Mouse (Mus musculus) heart, adult 2 months (tissue): ENCODE measurements at regions not wholly inside any gene's neighbourhood (a gene's known extent, or its start where the extent isn't known, plus 50 kb on each side); places are given as distances from the start of the nearest gene placed in this dataset.

Experiments
- DNase-seq, 2 experiments: peaks; one replicate each; pipeline ENCODE4 v3.0.0; 2021
- H3K27ac ChIP-seq: fragments of 200-600 bp; 2 replicates; pipeline ENCODE4 v1.8.1; 2022
- H3K27me3 ChIP-seq: fragments of 200-500 bp; 2 replicates; pipeline ENCODE4 v1.6.1; 2012; ENCODE audit warnings: mild to moderate bottlenecking, low read length, inconsistent platforms, mixed read lengths; ENCODE audit not compliant: control insufficient read depth, insufficient read depth
- H3K36me3 ChIP-seq: fragments of 200-500 bp; 2 replicates; pipeline ENCODE4 v1.6.1; 2012; ENCODE audit warnings: low read length, inconsistent platforms; ENCODE audit not compliant: control insufficient read depth, insufficient read depth
- H3K4me1 ChIP-seq: fragments of 200-500 bp; 2 replicates; pipeline ENCODE4 v1.6.1; 2011; ENCODE audit warnings: low read length; ENCODE audit not compliant: control insufficient read depth, insufficient read depth
- H3K4me3 ChIP-seq: fragments of 200-600 bp; 2 replicates; pipeline ENCODE4 v1.8.1; 2022
- H3K79me2 ChIP-seq: fragments of 200-500 bp; replicated peaks from 2 replicates; pipeline ENCODE4 v1.6.1; 2012; ENCODE audit warnings: mild to moderate bottlenecking, inconsistent platforms, low read length, moderate library complexity, mixed read lengths; ENCODE audit not compliant: control insufficient read depth, insufficient read depth
- H3K9ac ChIP-seq: fragments of 200-500 bp; 2 replicates; pipeline ENCODE4 v1.6.1; 2012; ENCODE audit warnings: low read depth, mild to moderate bottlenecking, control low read depth, inconsistent platforms, low read length, mixed read lengths
- CTCF ChIP-seq: fragments of 200-600 bp; IDR thresholded peaks from 2 replicates; pipeline ENCODE4 v1.8.1; 2022; ENCODE audit warnings: antibody characterized with exemption, mild to moderate bottlenecking, moderate library complexity
- EP300 ChIP-seq: fragments of 200-500 bp; IDR thresholded peaks from 2 replicates; pipeline ENCODE4 v1.6.1; 2011; ENCODE audit warnings: low read depth, low read length, control low read depth; ENCODE audit not compliant: insufficient read depth
- POLR2A ChIP-seq: fragments of 200-500 bp; IDR thresholded peaks from 2 replicates; pipeline ENCODE4 v1.6.1; 2011; ENCODE audit warnings: mild to moderate bottlenecking, low read depth, low read length, control low read depth; ENCODE audit not compliant: insufficient read depth
- WGBS: fragments of 180-500 bp; shearing (Covaris S2); methylation state at CpG from one replicate; pipeline ENCODE4 v1.1.7; 2018; 5-methylcytosine and 5-hydroxymethylcytosine counted together
- intact Hi-C: fragments of 180-260 bp; cut with DNase I; formaldehyde crosslinking; loops from one replicate; pipeline ENCODE4 v1.15.1; 2025

DNA sequence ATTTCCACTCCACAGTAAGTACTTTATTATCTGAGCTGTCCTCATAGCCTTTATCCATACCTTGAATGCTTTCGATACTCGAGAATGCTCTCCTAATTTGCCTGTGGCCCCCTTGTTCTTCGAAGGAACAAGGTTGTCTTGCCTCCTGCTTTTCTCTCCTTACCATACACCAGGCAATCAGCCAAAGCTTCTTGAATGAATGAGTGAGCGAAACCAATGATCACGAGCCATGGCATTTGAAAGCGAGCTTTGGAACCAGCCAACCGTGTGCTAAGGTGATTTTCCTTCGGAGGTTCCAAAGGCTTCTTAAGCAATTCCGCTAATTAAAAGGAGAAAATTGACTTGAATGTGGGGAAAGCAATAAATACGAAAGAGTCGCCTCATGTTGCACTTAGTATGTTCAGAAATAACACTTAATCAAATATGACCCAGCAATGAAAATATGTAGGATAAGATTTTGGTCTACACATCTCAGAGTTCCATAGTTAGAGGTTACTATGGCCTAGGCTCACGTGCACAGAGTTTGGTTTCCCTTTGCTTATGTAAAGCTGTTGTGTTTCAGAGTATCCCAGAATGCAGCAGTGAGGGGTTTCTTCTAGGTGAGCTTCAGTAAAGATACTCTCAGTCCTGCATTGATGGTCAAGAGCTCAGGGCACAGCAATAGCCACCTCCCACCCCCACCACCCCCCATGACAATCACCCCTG, 160.9 kb downstream of the Sox4 start:
- Histone ChIP-seq H3K27me3 (no peaks in the 10 kb centered on the region), H3K79me2 (no peaks in the 10 kb centered on the region), H3K36me3 (no peaks in the 10 kb centered on the region), H3K27ac (no peak overlapping the region), H3K4me1 (no peaks in the 10 kb centered on the region; the same call in 1 of the 2 replicates), H3K9ac (no peak overlapping the region), H3K4me3 (no peak overlapping the region)
- 96% methylated on average over 12 of the region's 12 CpGs for WGBS
- intact Hi-C loops, result no loop called here
- no peak for DNase-seq
- TF ChIP-seq POLR2A (no peak), CTCF (no peak), EP300 (no peak)

- Histone ChIP-seq H3K27ac (no peak overlapping the region), H3K79me2 (no peaks in the 10 kb centered on the region), H3K9ac (no peak overlapping the region), H3K4me3 (no peak overlapping the region), H3K36me3 (no peaks in the 10 kb centered on the region), H3K4me1 (no peaks in the 10 kb centered on the region), H3K27me3 (no peaks in the 10 kb centered on the region)
- no peak for DNase-seq
- TF ChIP-seq CTCF (no peak), EP300 (no peak), POLR2A (no peak)
- intact Hi-C loops, result no loop called here
- WGBS, result 97% methylated on average over 4 of the region's 4 CpGs
These were observed 163.1 kb downstream of the Sox4 start for GRCm38 (mm10) chr13:28790381-28790780.

- Histone ChIP-seq H3K4me1 (no peaks in the 10 kb centered on the region), H3K4me3 (no peak overlapping the region), H3K36me3 (no peaks in the 10 kb centered on the region), H3K27ac (no peak overlapping the region), H3K27me3 (no peaks in the 10 kb centered on the region), H3K9ac (no peak overlapping the region), H3K79me2 (no peaks in the 10 kb centered on the region)
- intact Hi-C loops, result no loop called here
- no peak for TF ChIP-seq EP300
- TF ChIP-seq POLR2A, result no peak
- no peak for TF ChIP-seq CTCF
- no peak for DNase-seq
- 60% methylated on average over 3 of the region's 3 CpGs for WGBS
These were observed 166.2 kb downstream of the Sox4 start for GRCm38 (mm10) chr13:28787331-28787643.

DNA sequence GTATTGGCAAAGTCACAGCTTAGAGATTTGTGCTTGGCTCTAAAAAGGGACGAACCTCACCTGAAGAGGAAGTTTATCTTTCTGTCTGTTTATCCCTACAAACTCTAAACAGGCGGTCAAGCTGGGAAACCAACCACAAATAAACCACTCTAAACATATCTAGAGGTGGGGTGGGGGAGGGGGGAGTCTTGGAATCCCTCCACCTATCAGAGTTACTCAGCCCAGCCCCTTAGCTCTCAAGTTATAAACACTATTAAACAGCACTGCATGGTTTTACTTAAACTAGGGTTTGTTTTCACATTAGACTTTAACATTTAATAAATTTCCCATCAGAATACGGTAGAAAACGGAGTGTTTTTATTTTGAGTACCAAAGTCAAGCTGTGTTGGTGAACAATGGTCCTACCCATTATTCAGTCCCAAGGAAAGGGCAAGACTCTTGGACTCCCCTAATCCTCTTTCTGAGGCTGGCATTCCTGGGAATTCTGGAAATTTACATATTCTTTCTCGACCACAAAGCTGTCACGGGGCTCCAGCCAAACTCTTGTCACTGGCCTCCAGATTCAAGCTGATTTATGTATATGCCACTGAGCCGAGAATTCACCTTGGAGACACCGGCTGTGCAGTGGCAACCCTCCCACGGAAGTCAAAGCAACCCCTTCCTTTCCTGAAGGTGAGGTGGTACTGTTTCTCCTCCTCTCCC, 166.7 kb downstream of the Sox4 start:
- Histone ChIP-seq H3K36me3 (no peaks in the 10 kb centered on the region), H3K27me3 (no peaks in the 10 kb centered on the region), H3K9ac (no peak overlapping the region), H3K79me2 (no peaks in the 10 kb centered on the region), H3K4me1 (no peaks in the 10 kb centered on the region), H3K4me3 (no peak overlapping the region), H3K27ac (no peak overlapping the region)
- TF ChIP-seq EP300 (no peak), POLR2A (no peak), CTCF (no peak)
- 69% methylated on average over 9 of the region's 9 CpGs for WGBS
- intact Hi-C loops, result no loop called here
- no peak for DNase-seq

DNA sequence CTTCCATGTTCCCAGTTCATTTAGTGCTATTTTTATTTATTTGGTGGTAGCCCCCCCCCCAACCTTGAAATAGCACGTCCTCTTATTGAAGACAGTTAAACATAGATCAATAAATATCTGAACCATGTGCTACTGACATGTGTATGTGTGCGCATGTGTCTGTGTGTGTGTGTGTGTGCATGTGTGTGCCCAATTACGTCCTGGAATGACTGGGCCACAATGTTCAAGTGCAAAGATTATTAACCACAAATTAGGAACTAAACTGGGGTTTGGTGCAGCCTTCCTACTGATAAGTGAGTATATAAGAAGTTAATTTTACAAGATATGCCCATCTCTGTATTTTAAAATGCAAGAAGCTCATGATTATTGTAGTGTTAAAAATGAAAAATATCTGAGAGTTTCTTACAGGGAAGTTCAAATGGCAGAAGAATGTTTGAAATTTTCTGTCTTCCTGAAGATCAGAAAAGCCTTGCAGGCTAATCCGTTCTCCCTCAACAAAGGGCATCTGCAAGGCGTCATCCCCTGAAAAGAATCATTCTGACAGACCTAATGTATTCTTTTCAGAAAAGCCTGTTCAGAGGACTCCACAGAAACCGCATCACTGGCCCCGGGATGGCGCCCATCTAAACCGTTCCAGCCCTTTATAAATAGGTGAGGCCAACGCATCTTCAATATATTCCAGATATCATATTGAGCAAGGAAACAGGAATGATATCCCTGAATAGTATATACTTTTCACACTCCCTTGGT, 170.8 kb downstream of the Sox4 start:
- no peak overlapping the region for H3K4me3 ChIP-seq
- no peaks in the 10 kb centered on the region for H3K4me1 ChIP-seq
- DNase-seq, result no peak
- no peaks in the 10 kb centered on the region for H3K27me3 ChIP-seq
- WGBS, result 87% methylated on average over 10 of the region's 10 CpGs
- H3K79me2 ChIP-seq, result no peaks in the 10 kb centered on the region
- intact Hi-C loops, result no loop called here
- TF ChIP-seq EP300, result no peak
- no peak for TF ChIP-seq POLR2A
- TF ChIP-seq CTCF, result no peak
- H3K36me3 ChIP-seq, result no peaks in the 10 kb centered on the region
- no peak overlapping the region for H3K9ac ChIP-seq
- no peak overlapping the region for H3K27ac ChIP-seq

GRCm38 (mm10) chr13:28782081-28782480, 171.4 kb downstream of the Sox4 start:
- no peak for DNase-seq
- Histone ChIP-seq H3K36me3 (no peaks in the 10 kb centered on the region), H3K9ac (no peak overlapping the region), H3K4me1 (no peaks in the 10 kb centered on the region), H3K79me2 (no peaks in the 10 kb centered on the region), H3K4me3 (no peak overlapping the region), H3K27me3 (no peaks in the 10 kb centered on the region), H3K27ac (no peak overlapping the region)
- 79% methylated on average over 5 of the region's 5 CpGs for WGBS
- intact Hi-C loops, result no loop called here
- TF ChIP-seq POLR2A, result no peak
- no peak for TF ChIP-seq EP300
- no peak for TF ChIP-seq CTCF
